Mouse (Mus musculus) liver, adult 2 months (tissue): ENCODE results near the gene Tll2.

Experiments
- CTCF ChIP-seq: fragments of 200-500 bp; IDR thresholded peaks from 2 replicates; pipeline ENCODE4 v1.5.1; 2011; ENCODE audit warnings: low read depth, low read length, control low read depth
- POLR2A ChIP-seq: fragments of 200-500 bp; IDR thresholded peaks from 2 replicates; pipeline ENCODE4 v1.6.1; 2011; ENCODE audit warnings: low read length, control low read depth; ENCODE audit not compliant: insufficient read depth; ENCODE audit errors: extremely low read depth

GRCm38 (mm10) chr19:41254584-41254983 lies 47.9 kb upstream of the Tll2 start:
- TF ChIP-seq CTCF: no peak
- TF ChIP-seq POLR2A: no peak
